Mouse (Mus musculus) forebrain, embryonic 16.5 days (tissue): ENCODE data around the gene Plekhh3. TPM values are rescaled to one million over a fixed set of nuclear protein-coding genes. Genes with fewer than 3 reads are reported as not detected.

Experiments
- ATAC-seq: fragments of 200-750 bp; cut with Nextera tagmentation; 2 replicates; pipeline ENCODE4 v1.8.0; 2017; ENCODE audit warnings: mild to moderate bottlenecking, moderate library complexity
- H3K27ac ChIP-seq: fragments of 300-500 bp; sonication (generic); 2 replicates; pipeline ENCODE4 v1.5.1; 2014; ENCODE audit warnings: low read length, control low read depth
- H3K27me3 ChIP-seq: fragments of 300-500 bp; sonication (generic); replicated peaks from 2 replicates; pipeline ENCODE4 v1.6.1; 2014; ENCODE audit warnings: low read length; ENCODE audit not compliant: control insufficient read depth, insufficient read depth
- H3K36me3 ChIP-seq: fragments of 300-500 bp; sonication (generic); 2 replicates; pipeline ENCODE4 v1.6.1; 2014; ENCODE audit not compliant: control insufficient read depth, insufficient read depth
- H3K4me1 ChIP-seq: fragments of 300-500 bp; sonication (generic); replicated peaks from 2 replicates; pipeline ENCODE4 v1.6.1; 2014; ENCODE audit warnings: low read length; ENCODE audit not compliant: control insufficient read depth, insufficient read depth
- H3K4me2 ChIP-seq: fragments of 300-500 bp; sonication (generic); 2 replicates; pipeline ENCODE4 v1.6.1; 2014; ENCODE audit warnings: mild to moderate bottlenecking, low read length, control low read depth
- H3K4me3 ChIP-seq: fragments of 300-500 bp; sonication (generic); replicated peaks from 2 replicates; pipeline ENCODE4 v1.5.1; 2014; ENCODE audit warnings: mild to moderate bottlenecking, low read length, control low read depth
- H3K9ac ChIP-seq: fragments of 300-500 bp; sonication (generic); replicated peaks from 2 replicates; pipeline ENCODE4 v1.6.1; 2014; ENCODE audit warnings: low read depth, low read length, control low read depth
- H3K9me3 ChIP-seq: fragments of 300-500 bp; sonication (generic); 2 replicates; pipeline ENCODE4 v1.6.1; 2016; ENCODE audit warnings: low read length; ENCODE audit not compliant: control insufficient read depth
- WGBS: fragments of 180-500 bp; shearing (Covaris S2); extraction: QIAGEN DNeasy Blood & Tissue Kit; methylation state at CpG from one replicate; pipeline ENCODE4 v1.1.7; 2014; 5-methylcytosine and 5-hydroxymethylcytosine counted together
- polyA plus RNA-seq: library from polyadenylated mRNA; unstranded; fragments of >200 nt; fragmentation: Nextera tagmentation; extraction: Ambion mirVana; gene quantifications from 2 replicates; pipeline ENCODE4 v1.2.1, GENCODE M21; 2015

The Plekhh3 gene
- polyA plus RNA-seq, 1 experiment from 2014 or later = 4.8 TPM

- H3K36me3 ChIP-seq = no peaks in the 10 kb centered on the region
- peaks cover 16% of the 10 kb centered on the region for H3K4me1 ChIP-seq
- no peaks in the 10 kb centered on the region for H3K9me3 ChIP-seq
- no peak overlapping the region for H3K4me2 ChIP-seq
- H3K9ac ChIP-seq = no peak overlapping the region
- 10% methylated on average over 6 of the region's 6 CpGs for WGBS
- H3K27ac ChIP-seq = peak overlapping the region; percentile 56; the same call in 1 of the 2 replicates
- H3K27me3 ChIP-seq = no peaks in the 10 kb centered on the region
- no peak overlapping the region for H3K4me3 ChIP-seq
- peak; percentile 68 for ATAC-seq
Observed at GRCm38 (mm10) chr11:101189495-101190180, 18.5 kb upstream of the Plekhh3 start.

- no peaks in the 10 kb centered on the region for H3K27me3 ChIP-seq
- no peak overlapping the region for H3K9ac ChIP-seq
- H3K9me3 ChIP-seq = no peaks in the 10 kb centered on the region
- no peak overlapping the region for H3K4me2 ChIP-seq
- H3K4me1 ChIP-seq = peaks cover 16% of the 10 kb centered on the region
- H3K36me3 ChIP-seq = no peaks in the 10 kb centered on the region
- H3K27ac ChIP-seq = no peak overlapping the region
- ATAC-seq = no peak
- 83% methylated on average over 11 of the region's 11 CpGs for WGBS
- H3K4me3 ChIP-seq = no peak overlapping the region
Observed at GRCm38 (mm10) chr11:101188166-101188805, 17.1 kb upstream of the Plekhh3 start.

GRCm38 (mm10) chr11:101187541-101187940 lies 16.4 kb upstream of the Plekhh3 start:
- no peaks in the 10 kb centered on the region for H3K9me3 ChIP-seq
- ATAC-seq = no peak

GRCm38 (mm10) chr11:101186526-101187247 lies 15.5 kb upstream of the Plekhh3 start:
- Histone ChIP-seq H3K4me1 (peaks cover 16% of the 10 kb centered on the region), H3K27me3 (no peaks in the 10 kb centered on the region), H3K4me2 (no peak overlapping the region), H3K36me3 (no peaks in the 10 kb centered on the region), H3K4me3 (no peak overlapping the region), H3K9me3 (no peaks in the 10 kb centered on the region), H3K9ac (no peak overlapping the region), H3K27ac (no peak overlapping the region)
- WGBS = 83% methylated on average over 27 of the region's 27 CpGs
- ATAC-seq = no peak

More at GRCm38 (mm10) chr11:101187541-101187940, 16.4 kb upstream of the Plekhh3 start:
- Histone ChIP-seq H3K27me3 (no peaks in the 10 kb centered on the region), H3K4me3 (no peak overlapping the region), H3K9ac (no peak overlapping the region), H3K36me3 (no peaks in the 10 kb centered on the region), H3K27ac (no peak overlapping the region), H3K4me1 (peaks cover 16% of the 10 kb centered on the region), H3K4me2 (no peak overlapping the region)
- WGBS = 91% methylated on average over 5 of the region's 5 CpGs

GRCm38 (mm10) chr11:101185441-101185840 lies 14.3 kb upstream of the Plekhh3 start:
- H3K36me3 ChIP-seq = no peaks in the 10 kb centered on the region
- H3K27me3 ChIP-seq = no peaks in the 10 kb centered on the region
- H3K9ac ChIP-seq = no peak overlapping the region
- peaks cover 13% of the 10 kb centered on the region for H3K4me1 ChIP-seq
- WGBS = 92% methylated on average over 4 of the region's 4 CpGs
- H3K4me3 ChIP-seq = no peak overlapping the region
- no peak overlapping the region for H3K4me2 ChIP-seq
- H3K27ac ChIP-seq = no peak overlapping the region
- no peaks in the 10 kb centered on the region for H3K9me3 ChIP-seq
- ATAC-seq = no peak

- H3K4me1 ChIP-seq = peaks cover 8% of the 10 kb centered on the region
- H3K9ac ChIP-seq = no peak overlapping the region
- no peak overlapping the region for H3K27ac ChIP-seq
- no peaks in the 10 kb centered on the region for H3K27me3 ChIP-seq
- H3K4me2 ChIP-seq = no peak overlapping the region
- H3K36me3 ChIP-seq = no peaks in the 10 kb centered on the region
- H3K9me3 ChIP-seq = no peaks in the 10 kb centered on the region
- ATAC-seq = no peak
- H3K4me3 ChIP-seq = no peak overlapping the region
- 91% methylated on average over 12 of the region's 12 CpGs for WGBS
Observed at GRCm38 (mm10) chr11:101184984-101185383, 13.8 kb upstream of the Plekhh3 start.

GRCm38 (mm10) chr11:101182771-101183517 lies 11.8 kb upstream of the Plekhh3 start:
- no peak overlapping the region for H3K27ac ChIP-seq
- no peaks in the 10 kb centered on the region for H3K4me1 ChIP-seq
- H3K9me3 ChIP-seq = no peaks in the 10 kb centered on the region
- 80% methylated on average over 14 of the region's 14 CpGs for WGBS
- no peak overlapping the region for H3K4me2 ChIP-seq
- no peaks in the 10 kb centered on the region for H3K36me3 ChIP-seq
- ATAC-seq = no peak
- no peak overlapping the region for H3K9ac ChIP-seq
- H3K27me3 ChIP-seq = peaks cover 7% of the 10 kb centered on the region
- no peak overlapping the region for H3K4me3 ChIP-seq

- H3K9ac ChIP-seq = no peak overlapping the region
- H3K27ac ChIP-seq = no peak overlapping the region
- no peak for ATAC-seq
- no peak overlapping the region for H3K4me2 ChIP-seq
- no peak overlapping the region for H3K4me3 ChIP-seq
- WGBS = 92% methylated on average over 11 of the region's 11 CpGs
- no peaks in the 10 kb centered on the region for H3K9me3 ChIP-seq
- peaks cover 17% of the 10 kb centered on the region for H3K27me3 ChIP-seq
- peaks cover 2% of the 10 kb centered on the region for H3K4me1 ChIP-seq
- H3K36me3 ChIP-seq = no peaks in the 10 kb centered on the region
Observed at GRCm38 (mm10) chr11:101181961-101182360, 10.8 kb upstream of the Plekhh3 start.
